Mouse (Mus musculus) spleen, adult 12 weeks (tissue): ENCODE measurements around the gene Dnah9.

Source experiments
- DNase-seq: peaks from one replicate; pipeline ENCODE4 v3.0.0; 2022; ENCODE audit warnings: low spot score

Gene Dnah9

DNA sequence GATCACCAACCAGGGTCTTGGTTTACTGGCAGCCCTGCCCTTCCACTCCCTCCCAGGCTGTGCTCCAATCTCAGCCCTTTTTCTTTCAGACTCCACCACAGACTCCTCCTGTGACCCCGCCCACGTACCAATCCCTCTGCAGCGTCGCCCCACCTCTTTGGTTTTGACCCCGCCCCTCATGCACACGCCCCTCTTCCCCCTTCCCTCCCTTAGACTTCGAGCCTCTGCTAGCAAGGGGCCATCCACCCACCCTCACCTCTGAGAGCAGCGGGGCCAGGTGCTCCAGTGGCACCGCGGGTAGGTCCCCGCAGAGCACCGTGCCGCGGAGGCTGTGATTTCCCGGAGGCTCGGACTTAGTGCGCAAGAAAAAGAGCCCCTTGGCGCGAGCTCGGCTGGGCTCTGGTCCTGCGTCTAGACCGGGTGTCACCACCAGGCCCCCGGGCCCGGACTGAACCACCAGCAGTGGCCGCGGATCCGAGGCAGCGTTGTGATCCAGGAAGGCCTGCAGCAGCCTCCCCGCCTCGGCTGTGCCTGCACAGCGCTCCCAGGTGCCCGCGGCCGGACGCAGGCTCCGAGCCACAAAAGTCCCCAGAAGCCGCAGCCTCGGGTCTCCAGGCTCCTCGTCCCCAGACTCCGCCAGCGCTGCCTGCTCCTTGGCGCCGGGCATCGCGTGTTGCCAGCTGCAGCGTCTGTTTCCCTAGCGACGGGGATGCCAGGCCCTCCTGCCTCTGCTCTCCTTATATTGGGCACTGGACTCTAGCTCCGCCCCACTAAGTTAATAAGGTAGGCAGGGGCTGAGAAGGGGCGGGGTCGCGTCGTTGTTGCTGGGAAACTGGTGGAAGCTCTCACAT, at the start of gene Dnah9:
Gene Dnah9 (minus strand): TSS at position 751 of the 851 bp plus-strand sequence.
- no peak for DNase-seq

DNA sequence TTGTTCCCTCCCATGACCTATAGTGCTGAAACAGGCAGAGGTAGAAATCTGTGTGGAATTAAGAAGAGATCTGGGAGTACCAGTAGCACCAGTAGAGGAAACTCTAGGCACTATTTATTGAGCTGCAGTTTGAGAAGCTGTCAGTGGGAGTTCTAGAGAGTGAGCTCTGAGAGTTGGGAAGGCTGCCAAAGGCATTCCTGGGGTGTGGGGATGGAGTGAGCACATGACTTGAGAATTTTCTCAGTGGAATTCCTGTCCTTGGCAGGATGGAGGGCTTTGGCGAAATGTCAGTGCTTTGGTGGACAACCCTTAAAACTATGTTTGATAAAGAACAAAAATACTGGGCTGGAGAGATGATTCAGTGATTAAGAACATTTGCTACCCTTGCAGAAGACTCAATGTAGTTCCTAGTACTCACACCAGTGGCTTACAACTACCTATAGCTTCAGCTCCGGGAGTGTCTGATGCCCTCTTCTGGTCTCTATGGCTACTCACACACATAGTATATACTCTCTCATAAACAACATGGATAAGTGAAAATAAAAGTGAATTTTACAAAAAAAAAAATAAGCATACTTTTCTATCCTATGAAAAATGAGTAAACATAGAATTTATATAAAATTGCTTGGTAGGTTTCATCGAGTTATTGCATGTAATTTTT, 20.4 kb upstream of the Dnah9 start:
- DNase-seq: no peak

DNA sequence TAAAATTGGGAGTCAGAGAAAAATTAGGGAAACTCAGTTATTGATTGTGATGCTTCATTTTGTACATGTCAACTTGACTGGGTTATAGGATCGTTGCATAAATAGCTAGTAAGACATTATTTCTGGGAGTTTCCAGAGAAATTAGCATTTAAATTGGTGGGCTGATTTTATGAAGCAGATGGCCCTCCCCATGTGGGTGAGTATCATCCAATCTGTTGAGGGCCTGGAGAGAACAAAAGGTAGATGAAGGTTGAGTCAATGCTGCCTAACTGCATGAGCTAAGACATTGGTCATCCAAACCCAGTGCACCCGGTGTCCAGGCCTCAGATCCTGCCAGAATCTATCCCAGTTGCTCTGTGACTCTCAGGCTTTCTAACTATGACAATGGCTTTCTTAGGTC, 19.8 kb upstream of the Dnah9 start:
- DNase-seq: no peak

DNA sequence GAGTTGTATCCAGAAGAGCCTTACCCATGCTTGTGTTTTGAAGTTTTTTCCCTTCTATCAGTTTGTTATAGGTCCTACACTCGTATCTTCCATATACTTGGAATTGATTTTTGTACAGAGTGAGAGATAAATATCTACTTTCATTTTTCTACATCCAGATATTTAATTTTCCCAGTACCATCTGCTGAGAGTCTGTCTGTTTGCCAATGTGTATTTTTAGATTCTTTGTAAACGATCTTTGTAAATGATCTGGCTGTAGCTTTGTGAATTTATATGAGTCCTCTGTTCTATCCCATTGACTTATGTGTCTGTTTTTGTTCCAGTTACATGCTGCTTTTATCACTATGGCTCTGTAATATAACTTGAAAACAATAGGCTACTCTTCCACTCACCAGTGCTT, 9.4 kb upstream of the Dnah9 start:
- no peak for DNase-seq

DNA sequence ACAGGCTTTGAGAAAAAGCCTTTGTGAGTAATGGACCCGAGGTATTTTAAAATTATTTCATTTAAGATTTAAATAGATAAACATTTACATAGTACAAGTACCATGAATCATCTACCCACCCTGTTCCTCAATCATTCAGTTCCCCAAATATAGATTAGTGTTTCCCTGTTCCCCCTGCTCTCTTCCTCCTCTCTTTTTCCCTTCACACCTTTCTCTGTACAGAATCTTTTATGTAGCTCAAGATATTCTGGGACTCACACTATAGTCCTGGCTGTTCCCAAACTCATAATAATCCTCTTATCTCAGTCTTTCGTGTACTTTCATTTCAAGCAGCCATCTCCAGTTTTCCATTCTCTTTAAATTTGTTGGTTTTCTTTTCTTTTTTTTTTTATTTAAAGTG, 4.3 kb downstream of the Dnah9 start:
- DNase-seq: no peak

DNA sequence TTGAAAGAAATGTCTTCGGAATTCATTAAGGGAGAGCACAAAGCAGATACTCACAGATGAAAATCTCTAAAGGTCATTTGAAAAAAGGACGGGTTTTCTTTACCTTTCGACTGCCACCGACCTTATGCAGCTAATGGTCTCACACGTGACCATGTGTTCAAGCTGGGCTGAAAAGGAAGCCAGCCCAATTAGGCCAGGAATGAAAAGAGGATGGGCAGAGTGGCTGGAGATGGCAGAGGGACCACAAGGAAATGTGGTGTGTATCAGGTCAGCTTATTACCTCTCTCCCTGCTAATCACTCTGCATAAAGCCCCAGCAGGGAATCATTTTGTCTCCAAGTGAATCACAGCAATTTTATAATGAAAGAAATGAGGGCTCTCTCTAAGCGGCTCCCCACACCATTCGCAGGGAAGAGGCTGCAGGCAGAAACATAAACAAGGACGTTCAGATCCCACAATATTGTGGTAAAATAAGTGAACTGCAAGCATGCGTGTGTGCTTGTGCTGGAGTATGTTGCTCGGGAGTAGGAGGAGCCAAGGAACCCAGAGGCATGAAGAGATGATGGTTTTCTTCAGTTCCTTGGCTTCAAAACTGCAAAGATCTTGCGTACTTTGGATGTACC, 27.6 kb downstream of the Dnah9 start:
- DNase-seq: no peak

DNA sequence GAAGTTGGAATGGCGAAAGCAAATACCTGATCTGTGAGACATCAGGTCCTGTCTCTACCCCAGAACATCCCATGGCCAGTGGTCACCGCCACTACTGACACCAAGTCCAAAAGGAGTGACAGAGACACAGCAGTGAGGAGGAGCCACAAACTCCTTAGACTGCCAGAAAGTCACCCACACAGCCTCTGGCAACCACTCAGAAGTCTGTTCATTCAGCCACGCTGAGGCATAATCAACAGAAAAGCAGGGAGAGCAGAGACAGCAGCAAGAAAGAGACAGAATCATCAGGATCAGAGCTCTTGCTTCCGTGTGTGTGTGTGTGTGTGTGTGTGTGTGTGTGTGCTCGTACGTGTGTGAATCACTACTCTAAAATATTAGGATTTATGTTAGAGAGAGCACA, 33.5 kb downstream of the Dnah9 start:
- DNase-seq: no peak

DNA sequence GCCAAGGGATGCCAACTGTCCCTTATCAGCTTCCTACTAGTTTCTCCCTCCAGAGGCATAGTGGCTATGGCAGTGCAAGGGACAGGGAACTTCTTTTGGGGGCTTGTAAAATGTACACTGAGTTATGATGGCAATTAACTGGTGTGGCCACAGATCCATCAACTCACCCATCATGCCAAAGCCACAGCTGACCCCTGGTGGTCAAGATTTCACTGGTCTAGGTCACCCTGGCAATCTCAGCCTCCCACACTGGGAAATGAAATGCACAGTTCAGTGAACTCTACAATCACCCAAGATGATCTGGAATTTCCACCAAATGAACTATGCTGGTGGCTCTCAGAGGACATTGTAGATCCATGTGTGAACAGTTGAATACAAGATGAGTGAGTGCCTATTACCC, 42.2 kb downstream of the Dnah9 start:
- no peak for DNase-seq

DNA sequence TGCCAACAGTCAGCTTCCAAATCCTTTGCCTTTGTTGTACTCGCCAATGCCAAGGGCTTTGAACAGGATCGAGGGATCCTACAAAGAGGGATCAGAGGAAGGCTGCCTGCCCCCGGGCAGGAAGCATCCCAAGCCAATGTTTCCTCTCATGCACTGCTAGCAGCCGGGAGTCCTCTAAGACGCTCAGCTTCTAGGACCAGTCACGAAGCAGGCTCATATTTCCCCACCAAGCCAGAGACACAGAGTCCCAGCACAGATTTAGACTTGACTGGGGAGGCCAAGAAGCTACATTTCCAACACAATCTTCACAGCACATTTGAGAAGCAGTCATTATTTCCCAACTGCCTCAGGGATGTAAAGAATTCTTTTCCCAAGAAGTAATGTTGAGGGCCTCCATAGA, 43.9 kb downstream of the Dnah9 start:
- no peak for DNase-seq

DNA sequence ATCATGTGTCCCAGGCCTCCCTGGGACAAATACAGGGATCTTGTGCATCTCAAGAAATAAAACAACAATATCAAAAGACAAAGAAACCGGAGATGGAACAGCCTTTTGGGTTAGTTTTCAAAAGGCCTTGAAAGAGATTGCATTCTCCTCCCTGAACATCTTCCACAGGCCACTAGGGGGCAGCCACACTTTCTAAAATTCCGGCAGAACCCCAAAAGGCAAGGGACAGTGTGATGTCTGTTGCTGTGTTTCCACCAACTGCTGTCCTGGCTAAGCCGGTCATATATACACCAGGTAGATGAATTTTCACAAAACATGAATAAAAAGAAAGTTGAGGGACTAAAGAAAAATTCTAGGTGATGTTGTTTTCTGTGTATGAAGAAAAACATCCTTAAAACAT, 46.3 kb downstream of the Dnah9 start:
- no peak for DNase-seq

DNA sequence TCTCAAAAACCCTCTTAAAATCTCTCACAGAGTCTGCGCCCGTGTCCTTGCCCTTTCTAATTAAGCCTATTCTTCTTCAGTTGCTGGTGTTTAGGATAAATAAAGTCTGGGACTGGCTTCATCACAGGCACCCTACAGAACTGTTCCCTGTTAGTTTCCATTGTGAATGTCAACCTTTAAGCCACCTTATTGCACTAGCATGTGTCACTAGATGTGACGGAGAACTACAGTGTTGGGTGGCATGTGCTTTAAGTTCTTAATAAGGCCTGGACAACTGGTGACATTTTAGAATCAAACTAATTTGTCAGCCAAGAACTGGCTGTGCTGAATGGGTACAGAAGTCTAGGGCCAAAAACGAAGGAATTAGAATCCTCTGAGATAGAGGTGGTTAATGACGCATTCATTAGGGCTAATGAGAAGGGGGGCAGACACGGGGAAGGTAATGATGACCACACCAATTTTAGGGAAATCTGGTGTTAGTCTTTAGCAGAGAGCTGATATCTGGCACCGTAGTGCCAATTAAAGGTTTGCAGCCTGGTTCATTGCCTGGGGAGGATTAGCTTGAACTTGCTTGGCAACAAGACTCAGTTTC, 84.6 kb downstream of the Dnah9 start:
- no peak for DNase-seq

DNA sequence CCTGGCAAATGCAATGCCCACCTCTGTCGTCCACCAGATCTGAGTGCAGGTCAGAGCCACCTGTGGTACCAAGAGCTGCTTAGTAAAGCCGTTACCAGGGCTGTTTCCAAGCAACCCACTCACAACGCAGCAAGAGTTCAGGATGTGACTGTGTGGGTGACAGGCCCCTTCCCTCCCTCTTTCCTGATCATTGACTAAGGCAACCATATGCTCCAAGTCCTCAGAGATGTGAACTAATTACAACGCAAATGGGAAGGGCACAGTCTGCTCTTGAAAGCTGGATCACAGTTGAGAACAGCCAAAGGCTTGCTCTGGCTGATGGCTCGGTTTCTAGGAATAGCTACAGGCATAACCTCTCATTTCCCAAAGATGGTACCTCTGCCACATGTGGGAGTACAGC, 95.4 kb downstream of the Dnah9 start:
- no peak for DNase-seq

DNA sequence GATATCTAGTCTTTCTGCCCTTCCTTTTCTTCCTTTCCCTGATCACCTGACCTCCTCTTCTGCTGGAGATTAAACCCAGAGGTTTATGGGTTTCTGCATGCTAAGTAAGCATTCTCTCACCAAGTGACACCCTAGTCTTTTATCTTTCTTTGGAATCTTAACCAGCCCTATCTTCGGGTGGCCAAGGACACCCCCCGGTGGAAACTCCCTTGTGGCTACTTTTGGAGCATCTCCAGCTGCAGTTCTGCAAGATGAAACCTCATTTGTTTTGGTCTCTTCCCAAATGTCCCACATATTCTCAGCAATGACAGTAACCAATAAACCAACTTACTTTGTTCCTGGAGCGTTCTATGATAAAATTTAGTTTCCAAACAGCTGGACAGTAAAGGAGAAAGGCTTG, 109.4 kb downstream of the Dnah9 start:
- no peak for DNase-seq

DNA sequence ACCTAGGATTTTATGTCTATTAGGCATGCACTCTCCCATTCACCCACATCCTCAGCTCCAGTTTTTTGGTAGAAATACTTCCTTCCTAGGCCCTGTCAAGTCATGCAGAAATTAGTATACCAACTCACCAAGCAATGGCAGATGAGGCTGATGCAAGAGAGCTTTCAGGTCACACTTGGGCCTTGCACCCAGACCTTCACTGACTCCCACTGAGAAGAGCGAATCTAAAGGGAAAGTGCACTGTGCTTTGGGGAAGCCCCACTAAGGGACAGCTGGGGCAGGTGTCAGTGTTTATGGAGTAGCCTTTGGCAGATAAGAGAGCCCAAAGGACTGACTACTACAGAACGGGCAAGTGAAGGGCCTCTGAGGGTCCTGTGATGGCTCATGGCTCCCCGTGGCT, 117.1 kb downstream of the Dnah9 start:
- DNase-seq: no peak

DNA sequence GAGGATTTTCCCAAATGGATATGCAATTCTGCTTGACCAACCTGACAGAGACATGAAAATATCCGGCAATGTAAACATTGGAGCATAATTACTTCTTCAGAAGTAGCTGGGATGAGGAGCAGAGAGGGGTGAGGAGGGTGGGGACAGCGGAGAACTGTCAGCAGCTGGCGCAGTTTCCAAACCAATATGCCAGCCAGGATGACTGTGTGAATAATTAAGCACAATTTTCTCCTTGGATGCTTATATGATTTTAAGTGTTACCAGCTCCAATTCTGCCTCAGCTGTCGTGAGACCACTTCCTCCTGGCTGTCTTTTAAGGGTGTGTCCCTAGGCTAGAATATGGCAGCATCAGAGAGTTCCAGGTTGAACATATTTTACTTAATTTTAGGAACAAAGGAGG, 119.2 kb downstream of the Dnah9 start:
- no peak for DNase-seq

DNA sequence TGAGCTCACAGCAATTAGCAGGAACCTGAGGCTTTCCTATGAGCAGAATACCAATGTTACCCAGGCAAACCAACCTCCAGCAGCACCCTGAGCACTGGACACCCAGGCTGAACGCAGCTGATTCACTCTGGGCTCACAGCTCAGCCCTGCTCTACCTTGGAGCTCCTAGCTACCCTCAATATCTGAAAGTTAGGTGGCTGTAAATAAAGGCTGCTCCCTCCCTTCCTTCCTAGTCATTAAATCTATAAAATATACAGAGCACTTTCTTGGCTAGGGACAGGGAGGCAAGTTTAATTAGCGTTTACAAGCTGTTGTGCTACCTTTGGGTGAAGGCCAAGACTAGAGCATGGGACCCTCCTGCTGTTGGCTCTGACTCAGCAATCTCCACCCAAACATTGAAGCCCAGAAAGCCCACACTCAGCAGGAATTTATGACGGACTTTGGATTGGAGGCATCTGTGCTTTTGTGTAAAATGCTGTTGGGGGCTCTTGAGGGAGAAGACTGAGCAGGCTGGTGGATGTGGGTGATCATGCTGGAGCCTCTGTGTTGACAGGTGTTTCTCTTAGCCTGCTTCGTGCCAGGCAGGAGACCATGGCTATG, 121.7 kb downstream of the Dnah9 start:
- DNase-seq: no peak

DNA sequence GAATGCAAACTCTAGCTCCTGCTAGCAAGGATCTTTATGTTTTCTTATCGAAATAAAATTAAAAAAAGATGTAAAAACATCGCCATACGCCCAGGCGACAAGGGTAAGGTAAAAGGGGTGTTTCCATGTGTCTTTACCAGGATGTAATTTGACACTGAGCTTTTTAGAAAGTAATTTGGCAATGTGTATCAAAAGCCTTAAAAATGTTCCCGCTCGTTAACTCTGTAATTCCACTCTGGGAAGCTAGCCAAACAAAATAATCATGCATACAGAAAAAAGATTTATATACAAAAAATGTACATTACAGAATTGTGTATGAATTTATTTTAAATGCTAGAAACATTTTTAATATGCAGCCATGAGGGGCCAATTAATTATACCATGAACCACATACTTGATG, 124.7 kb downstream of the Dnah9 start:
- DNase-seq: no peak

DNA sequence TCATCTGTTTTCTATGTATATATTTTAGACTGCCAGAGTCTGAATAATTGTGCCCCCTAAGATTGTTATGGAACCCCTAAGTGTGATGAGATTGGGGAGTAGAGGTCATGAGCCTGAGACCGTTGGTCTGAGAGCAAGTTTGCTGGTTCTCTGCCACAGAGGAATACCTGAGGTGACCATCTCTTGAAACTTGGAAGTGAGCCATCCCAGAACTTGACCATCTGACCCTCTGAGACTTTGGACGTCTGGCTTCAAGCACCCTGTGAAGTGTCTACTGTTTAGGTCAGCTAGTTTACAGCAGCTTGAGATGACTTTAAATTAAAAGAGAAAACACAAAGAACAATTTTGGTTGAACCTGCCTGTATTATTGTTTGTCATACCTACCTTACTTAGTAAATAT, 125.8 kb downstream of the Dnah9 start:
- no peak for DNase-seq

DNA sequence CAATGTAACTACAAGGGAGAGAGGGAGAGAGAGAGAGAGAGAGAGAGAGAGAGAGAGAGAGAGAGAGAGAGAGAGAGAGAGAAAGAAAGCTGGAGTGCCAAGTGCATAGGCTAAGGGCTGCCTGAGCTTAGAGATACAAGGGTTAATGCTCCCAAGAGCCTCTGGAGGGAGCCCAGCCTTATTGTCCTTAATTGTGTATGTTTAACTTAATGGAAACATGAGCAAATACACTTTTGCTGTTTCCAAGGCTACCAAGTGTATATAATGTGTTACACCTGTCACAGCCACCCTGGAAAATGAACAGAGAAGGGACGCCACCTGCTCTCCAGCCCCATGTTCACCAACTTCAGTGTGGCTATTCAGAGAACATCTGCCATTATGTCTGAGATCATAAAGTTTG, 142.6 kb downstream of the Dnah9 start:
- no peak for DNase-seq

DNA sequence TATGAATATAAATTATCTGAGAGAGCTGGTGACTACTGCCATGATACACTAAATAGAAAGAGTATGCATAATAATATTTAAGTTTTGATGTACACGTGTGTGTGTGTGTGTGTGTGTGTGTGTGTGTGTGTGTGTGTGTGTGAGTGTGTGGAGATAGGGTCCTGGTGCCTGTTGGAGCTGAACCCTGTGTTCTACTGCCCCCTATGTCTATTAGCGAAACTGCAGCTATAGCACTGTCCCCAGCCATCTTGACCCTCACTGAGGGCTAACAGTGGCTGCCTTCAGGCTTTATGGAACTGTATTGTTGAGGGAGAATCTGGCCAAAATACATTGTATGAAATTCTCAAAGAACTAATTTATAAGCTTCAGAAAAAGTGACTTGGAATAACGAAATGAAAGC, 192.5 kb downstream of the Dnah9 start:
- DNase-seq: no peak

DNA sequence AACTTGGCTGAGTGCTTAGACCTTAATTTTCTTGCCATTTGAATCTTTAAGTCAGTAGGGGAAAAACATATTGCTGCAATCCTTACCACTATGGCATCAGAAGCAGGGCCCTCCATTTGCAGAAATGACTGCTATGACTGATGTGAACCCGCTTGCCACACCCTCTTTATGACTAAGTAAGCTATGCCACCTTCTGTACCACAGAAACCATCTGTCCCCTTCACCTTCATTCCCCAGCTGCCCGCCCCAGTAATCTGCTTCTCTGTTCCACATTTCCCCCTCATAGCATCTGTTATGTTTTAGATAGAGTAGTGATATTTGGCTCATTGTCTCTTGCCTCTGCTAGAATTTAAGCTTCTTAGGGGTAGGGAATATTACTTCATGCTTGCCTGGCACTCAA, 237.6 kb downstream of the Dnah9 start:
- DNase-seq: no peak

DNA sequence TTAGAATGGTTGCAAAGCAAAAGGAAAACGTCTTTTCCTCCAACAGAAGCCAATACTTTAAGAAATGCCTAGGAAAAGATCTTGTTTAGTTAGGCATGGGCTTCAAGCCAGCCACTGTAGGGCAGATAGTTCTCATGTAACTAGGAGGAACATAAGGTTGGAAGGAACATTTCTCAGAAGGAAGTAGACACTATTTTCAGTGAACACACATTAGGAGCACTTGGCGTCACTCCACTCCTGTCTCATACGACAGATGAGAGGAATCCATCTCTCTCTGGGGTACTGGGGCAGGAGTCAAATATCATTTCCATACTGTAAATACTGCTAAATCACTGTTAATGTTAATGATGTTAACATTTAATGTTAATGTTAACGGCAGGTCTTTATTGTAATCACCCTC, 238.0 kb downstream of the Dnah9 start:
- no peak for DNase-seq

DNA sequence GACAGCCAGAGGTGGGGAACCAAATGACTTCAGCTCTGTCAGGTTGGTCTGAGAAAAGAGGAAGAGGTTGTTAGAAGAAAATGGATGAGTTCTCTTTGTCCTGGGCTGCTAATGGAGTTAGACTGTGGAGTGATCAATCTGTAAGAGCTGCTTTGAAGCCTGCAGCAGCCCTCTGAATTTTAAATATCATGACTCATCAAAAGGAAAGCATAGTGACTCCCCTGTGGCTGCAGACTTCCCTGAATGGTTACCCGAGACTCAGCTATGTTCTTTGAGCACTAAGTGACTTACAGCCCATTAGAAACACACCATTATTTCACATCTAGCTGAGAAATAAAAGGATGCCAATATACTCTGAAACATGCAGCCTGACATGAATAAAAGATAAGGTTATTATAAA, 240.4 kb downstream of the Dnah9 start:
- DNase-seq: no peak
